Mouse (Mus musculus) erythroblast, adult 5-6 weeks (primary cell): Measurements from ENCODE around the gene Tpp2. TPM values are rescaled to one million over a fixed set of nuclear protein-coding genes. Genes with fewer than 3 reads are reported as not detected.
"Not testable (repeated sequence)": the region's sequence is repeated elsewhere in the genome, so short reads cannot be mapped to it uniquely, and the experiment has no call there.

Experiments
- ATAC-seq: replicated peaks from 2 replicates; pipeline ENCODE4 v1.8.0; 2016; ENCODE audit warnings: moderate number of reproducible peaks, mild to moderate bottlenecking, moderate TSS enrichment, inconsistent platforms; ENCODE audit not compliant: poor library complexity, low FRiP score, severe bottlenecking
- total RNA-seq, 2 experiments: library from RNA; stranded (forward) in 1 of 2; stranded (reverse) in 1 of 2; fragments of 150-400 nt in 1 of 2; fragments of 200-764, 138-1000 nt in 1 of 2; gene quantifications; 2 replicates each; pipeline versions ENCODE4 v1.2.3 to v1.2.4; 2015 to 2017; ENCODE audit warnings: low replicate concordance in 2 of 2

Tpp2 gene
- total RNA-seq, 2 experiments from 2014 or later: 26.9 to 41.3 TPM

DNA sequence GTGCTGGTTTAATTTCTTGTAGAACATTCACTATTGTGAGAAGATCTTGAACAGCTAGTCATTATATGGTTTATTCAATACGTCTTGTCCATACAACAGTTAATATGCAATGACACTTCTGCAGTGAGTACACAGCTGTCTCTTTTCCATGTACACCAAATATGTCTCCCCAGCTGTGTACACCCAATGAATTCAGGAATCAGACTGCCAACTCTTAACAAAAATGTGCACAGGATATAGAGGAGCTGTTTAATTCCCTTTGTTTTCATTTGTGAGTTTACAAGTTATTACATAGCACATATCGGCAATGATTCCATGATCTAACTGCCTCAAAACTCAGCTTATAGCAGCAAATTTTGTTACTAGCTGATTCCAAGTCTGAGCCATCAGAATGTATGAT lies 71.1 kb downstream of the Tpp2 start:
- ATAC-seq: no peak

DNA sequence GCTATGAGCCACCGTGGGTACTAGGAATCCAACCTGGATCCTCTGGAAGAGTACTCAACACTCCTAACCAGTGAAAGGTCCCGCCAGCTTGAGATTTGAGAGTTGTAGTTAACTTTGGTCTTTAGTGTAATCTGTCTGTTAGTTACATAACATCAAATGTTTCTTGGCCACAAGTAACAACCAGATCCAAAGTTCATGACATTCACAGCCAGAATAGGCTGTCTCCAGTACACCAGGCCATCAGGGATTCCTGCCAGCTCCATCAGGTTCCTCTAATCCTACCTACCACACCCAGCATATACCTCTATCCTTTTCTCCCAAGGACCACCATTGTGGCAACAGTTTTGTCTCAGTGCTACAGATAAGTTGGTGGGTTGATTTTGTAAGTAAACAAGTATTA lies 82.1 kb downstream of the Tpp2 start:
- no peak for ATAC-seq

DNA sequence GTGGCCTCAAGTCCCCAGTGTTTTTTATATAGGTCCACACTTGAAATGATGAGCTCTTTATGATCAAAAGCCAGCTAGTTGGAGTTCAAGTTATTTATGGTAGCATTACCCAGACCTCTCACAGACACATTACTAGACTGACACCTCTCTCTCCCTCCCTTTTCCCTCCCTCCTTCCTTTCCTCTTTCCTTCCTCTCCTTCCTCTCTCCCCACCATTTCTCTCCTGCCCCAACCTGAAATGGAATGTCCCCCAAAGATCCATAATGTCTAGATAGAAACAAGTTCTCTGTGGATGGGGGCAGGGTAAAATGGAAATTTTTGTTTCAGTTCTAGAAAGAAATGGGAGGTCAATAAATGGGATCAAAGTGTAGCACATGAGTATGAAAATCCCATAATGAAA lies 86.5 kb downstream of the Tpp2 start, which contains the start of gene Mettl21c:
Gene Mettl21c, minus strand, starts transcription at position 101 of the 400 bp plus-strand sequence.
- no peak for ATAC-seq

DNA sequence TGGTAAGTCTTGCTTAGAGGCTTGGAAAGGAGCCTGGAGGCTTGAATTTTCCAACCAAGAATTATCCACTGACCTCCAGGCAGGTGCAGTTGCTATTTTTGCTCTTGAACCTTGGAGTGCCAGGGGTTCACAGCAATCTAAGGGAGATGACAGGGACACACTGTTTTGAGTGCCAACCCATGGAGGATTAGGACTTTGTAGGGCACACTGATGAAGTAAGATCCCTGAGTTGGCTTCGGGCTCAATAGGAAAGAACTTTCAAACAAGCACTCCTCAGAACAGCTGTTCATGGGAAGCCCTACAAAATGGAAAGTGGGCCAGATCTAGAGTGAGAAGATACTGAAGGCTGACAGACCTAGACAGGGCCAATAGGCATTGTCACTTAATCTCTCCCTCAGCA lies 89.2 kb downstream of the Tpp2 start:
- ATAC-seq: no peak

DNA sequence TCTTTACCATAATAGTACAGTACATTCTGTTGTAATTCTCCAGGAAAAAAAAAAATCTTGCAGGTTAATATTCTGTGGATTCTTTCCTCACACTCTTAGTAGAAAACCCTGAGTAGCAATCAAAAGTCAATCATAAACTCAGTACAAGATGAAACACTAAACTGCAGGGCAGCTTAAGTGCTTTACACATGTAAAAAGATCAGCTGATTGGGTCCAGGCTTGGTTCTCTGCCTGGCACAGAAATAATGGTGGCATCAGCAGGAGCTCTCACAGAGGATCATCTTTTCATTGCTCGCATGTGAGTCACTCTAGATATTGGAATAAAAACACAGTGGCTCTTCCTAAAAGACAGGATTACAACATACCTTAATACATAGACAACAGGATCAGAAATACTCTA lies 94.2 kb downstream of the Tpp2 start:
- no peak for ATAC-seq

DNA sequence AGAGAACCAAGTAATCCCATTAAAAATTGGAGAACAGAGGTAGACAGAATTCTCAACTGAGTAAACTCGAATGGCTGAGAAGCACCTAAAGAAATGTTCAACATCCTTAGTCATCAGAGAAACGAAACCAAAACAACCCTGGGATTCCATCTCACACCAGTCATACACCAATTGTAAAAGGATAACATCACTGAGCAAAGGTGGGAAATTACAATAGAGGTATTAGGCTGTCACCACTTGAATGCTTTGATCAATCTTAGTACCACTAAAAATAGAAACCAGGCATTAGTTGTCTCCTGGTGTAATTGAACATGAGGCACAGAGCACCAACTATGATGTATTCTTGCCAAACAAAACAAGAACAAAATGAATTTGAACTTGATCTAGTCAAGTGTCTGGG lies 98.8 kb downstream of the Tpp2 start:
- ATAC-seq: no peak

DNA sequence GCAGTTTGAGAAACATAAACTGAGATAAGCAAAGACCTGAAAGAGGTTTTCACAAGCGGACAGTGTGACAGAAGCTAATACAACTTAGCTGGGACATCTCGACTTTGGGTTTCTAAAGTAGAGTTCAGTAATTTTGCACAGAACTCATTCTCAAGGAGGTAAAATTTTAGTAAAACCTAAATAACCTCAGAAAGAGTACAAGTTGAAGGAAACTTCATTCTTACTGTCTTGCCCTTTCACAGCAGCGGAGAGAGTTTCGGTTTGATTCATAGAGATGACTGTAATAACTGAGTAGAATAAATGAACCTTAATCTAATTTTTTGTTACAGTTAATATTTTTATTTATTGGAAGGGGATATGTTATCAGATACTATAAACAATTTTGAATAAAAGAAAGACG lies 99.5 kb downstream of the Tpp2 start:
- no peak for ATAC-seq

DNA sequence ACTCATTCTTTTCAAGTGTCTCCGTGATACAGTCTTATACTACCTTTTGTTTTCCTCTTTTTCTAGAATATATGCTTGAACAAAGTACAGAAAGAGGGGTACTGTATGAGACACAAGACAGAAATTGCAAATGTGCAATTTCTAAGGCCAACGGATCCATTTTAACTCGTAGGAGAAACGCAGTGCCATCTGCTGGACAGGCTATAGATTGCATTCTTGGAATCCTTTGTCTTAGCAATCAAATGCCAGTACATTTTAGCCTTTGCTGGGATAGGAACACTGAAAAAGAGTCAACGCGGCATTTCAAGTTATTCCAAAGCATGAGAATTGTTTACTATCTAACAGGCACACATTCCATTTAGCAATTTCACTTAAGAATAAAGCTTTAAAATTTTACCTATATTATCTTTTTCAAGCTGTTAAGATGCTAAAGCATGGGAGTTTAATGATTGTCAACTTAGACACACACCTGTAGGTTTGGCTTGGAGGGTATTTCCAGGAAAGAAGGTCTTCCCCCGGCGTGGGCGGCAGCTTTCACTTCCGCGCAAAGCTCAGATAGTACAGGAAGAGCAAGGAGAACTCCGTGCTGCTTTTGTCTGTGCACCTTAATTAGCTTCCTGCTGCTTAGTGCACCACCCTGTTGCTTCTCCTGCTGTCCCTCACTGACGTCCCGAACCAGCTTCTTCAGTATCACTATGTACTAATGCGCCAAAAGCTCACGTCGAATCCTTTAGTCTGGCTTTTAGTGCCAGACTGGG lies 108.5 kb downstream of the Tpp2 start:
- ATAC-seq: peak; percentile 65

DNA sequence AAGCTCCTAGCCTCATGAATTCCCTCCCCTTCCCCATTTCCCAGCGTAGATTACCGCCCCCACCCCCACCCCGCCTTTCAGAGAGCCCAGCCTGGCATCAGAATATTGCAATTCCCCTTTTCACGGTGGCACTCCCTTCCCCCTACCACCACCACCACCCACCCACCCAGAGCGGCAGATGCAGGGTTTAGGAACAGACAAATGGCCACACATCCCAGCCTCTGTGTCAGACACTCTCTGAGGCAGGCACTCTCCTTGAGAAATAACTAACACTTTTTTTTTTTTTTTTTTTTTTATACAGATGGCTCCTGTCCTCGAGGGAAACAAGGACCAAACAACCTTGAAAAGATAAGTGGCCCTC lies 109.1 kb downstream of the Tpp2 start:
- ATAC-seq: no peak

DNA sequence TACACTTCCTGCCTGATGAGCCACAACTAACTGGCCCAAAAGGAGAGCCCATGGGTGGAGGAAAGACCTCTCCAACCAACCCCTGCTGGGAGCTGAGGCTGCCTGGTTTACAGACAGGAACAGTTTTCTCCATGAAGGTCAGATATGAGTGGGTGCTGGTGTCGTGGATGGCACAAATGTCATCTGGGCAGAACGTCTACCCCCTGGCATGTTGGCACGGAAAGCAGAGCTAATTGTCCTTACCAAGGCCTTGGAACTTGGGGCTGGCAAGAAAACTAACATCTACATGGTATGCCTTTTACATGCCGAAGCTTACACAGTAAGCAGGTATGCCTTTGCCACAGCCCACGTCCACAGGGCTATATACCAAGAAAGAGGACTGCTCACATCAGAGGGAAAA lies 112.2 kb downstream of the Tpp2 start:
- ATAC-seq: not testable (repeated sequence)

DNA sequence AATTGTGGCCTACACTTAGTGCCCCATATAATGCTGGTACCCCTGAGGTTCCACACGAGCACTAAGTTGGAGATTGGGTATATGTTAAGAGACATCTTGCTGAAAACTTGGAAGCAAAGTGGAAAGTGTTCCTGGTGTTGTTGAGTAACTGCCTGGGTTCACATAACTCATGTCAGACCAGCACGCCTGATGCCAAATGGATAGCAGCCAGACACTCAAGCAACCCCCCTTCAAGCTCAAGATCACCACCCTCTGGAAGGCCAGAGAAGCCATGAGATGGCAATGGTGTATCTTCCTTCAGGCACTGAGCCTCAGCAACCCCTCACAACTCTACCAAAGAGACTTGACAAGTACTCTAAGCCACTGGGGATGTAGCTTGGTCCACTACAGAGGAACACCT lies 113.1 kb downstream of the Tpp2 start:
- no peak for ATAC-seq

Other genes starting within 250 kb of the Tpp2 start
- not detected in 2 replicates for gene 1500015O10Rik, start 203.0 kb upstream of the Tpp2 start, total RNA-seq (2015; ENCODE audit: low replicate concordance)
- gene 1500015O10Rik, start 203.0 kb upstream of the Tpp2 start, total RNA-seq (2017; ENCODE audit: low replicate concordance): not detected in 2 replicates
- 2.9 and 6.9 TPM in 2 replicates for gene Uxs1, start 105.8 kb upstream of the Tpp2 start, total RNA-seq (2015; ENCODE audit: low replicate concordance)
- gene Uxs1, start 105.8 kb upstream of the Tpp2 start, total RNA-seq (2017; ENCODE audit: low replicate concordance): 4.9 and 9.4 TPM in 2 replicates
- not detected in 2 replicates for gene Mettl21c, start 86.4 kb downstream of the Tpp2 start, total RNA-seq (2015; ENCODE audit: low replicate concordance)
- gene Mettl21c, start 86.4 kb downstream of the Tpp2 start, total RNA-seq (2017; ENCODE audit: low replicate concordance): 0.14 TPM in 1 of 2 replicates, not detected in the other
- 1.3 and 4.2 TPM in 2 replicates for gene Gm8251, start 128.3 kb downstream of the Tpp2 start, total RNA-seq (2015; ENCODE audit: low replicate concordance)
- 2.6 and 3.8 TPM in 2 replicates for gene Gm8251, start 128.3 kb downstream of the Tpp2 start, total RNA-seq (2017; ENCODE audit: low replicate concordance)
- gene Tex30, start 168.8 kb downstream of the Tpp2 start, total RNA-seq (2015; ENCODE audit: low replicate concordance): 15.7 and 32.3 TPM in 2 replicates
- 12.8 and 21.7 TPM in 2 replicates for gene Tex30, start 168.8 kb downstream of the Tpp2 start, total RNA-seq (2017; ENCODE audit: low replicate concordance)
- gene Kdelc1, start 185.2 kb downstream of the Tpp2 start, total RNA-seq (2015; ENCODE audit: low replicate concordance): 3.7 and 4.6 TPM in 2 replicates
- 2.5 and 3.5 TPM in 2 replicates for gene Kdelc1, start 185.2 kb downstream of the Tpp2 start, total RNA-seq (2017; ENCODE audit: low replicate concordance)
- gene Bivm, start 185.3 kb downstream of the Tpp2 start, total RNA-seq (2015; ENCODE audit: low replicate concordance): 3.1 and 4.0 TPM in 2 replicates
- 0.56 and 0.94 TPM in 2 replicates for gene Bivm, start 185.3 kb downstream of the Tpp2 start, total RNA-seq (2017; ENCODE audit: low replicate concordance)
- 1.9 and 2.7 TPM in 2 replicates for gene Ercc5, start 214.1 kb downstream of the Tpp2 start, total RNA-seq (2015; ENCODE audit: low replicate concordance)
- 2.5 and 6.0 TPM in 2 replicates for gene Ercc5, start 214.1 kb downstream of the Tpp2 start, total RNA-seq (2017; ENCODE audit: low replicate concordance)